Mouse (Mus musculus) CH12.LX (cell line): ENCODE results near the gene Vsig10l. TPM values are rescaled to one million over a fixed set of nuclear protein-coding genes. Genes with fewer than 3 reads are reported as not detected.

Experiments
- DNase-seq: peaks from one replicate; pipeline ENCODE4 v3.0.0-alpha.2; 2013; ENCODE audit errors: extremely low read depth
- H3K27ac ChIP-seq: 2 replicates; pipeline ENCODE4 v1.5.1; 2012; ENCODE audit warnings: low read depth, mild to moderate bottlenecking, control low read depth, moderate library complexity; ENCODE audit not compliant: insufficient read depth
- H3K27me3 ChIP-seq: replicated peaks from 2 replicates; pipeline ENCODE3; 2012; ENCODE audit warnings: inconsistent platforms
- H3K36me3 ChIP-seq, 2 experiments: replicated peaks in 1 of 2; 2 replicates each; pipeline versions ENCODE3 to v1.6.1; 2012; ENCODE audit warnings: inconsistent platforms in 1 of 2, low read length in 1 of 2, mild to moderate bottlenecking in 1 of 2, mixed read lengths in 1 of 2, moderate library complexity in 1 of 2; ENCODE audit not compliant: control insufficient read depth in 1 of 2, insufficient read depth in 1 of 2
- H3K4me1 ChIP-seq, 2 experiments: 2 replicates each; pipeline ENCODE4 v1.6.1; 2012; ENCODE audit warnings: inconsistent platforms in 1 of 2, moderate library complexity in 1 of 2; ENCODE audit not compliant: insufficient read depth in 2 of 2, control insufficient read depth in 1 of 2
- H3K4me2 ChIP-seq: 2 replicates; pipeline ENCODE4 v1.6.1; 2012; ENCODE audit warnings: low read depth, mild to moderate bottlenecking, control low read depth; ENCODE audit not compliant: poor library complexity, insufficient read depth, severe bottlenecking
- H3K4me3 ChIP-seq, 3 experiments: fragments of 150-350 bp in 1 of 3; sonication (generic) in 1 of 3; replicated peaks in 1 of 3; 2 replicates each; pipeline versions ENCODE3 to v1.5.1; 2011 to 2012; ENCODE audit warnings: low read depth in 2 of 3, low read length in 2 of 3, mild to moderate bottlenecking in 2 of 3, moderate library complexity in 2 of 3, control low read depth in 1 of 3, improper control_type of control experiment in 1 of 3, inconsistent platforms in 1 of 3, mixed read lengths in 1 of 3; ENCODE audit not compliant: poor library complexity in 1 of 3
- H3K79me2 ChIP-seq: replicated peaks from 2 replicates; pipeline ENCODE4 v1.6.1; 2012; ENCODE audit warnings: mild to moderate bottlenecking, moderate library complexity; ENCODE audit not compliant: control insufficient read depth, poor library complexity, insufficient read depth, severe bottlenecking; ENCODE audit errors: extremely low read depth
- H3K9ac ChIP-seq: 2 replicates; pipeline ENCODE4 v1.6.1; 2012; ENCODE audit warnings: low read depth, mild to moderate bottlenecking, control low read depth, moderate library complexity; ENCODE audit not compliant: insufficient read depth
- H3K9me3 ChIP-seq: replicated peaks from 2 replicates; pipeline ENCODE3; 2012; ENCODE audit warnings: low read length, inconsistent platforms, mixed read lengths
- CTCF ChIP-seq, 2 experiments: IDR thresholded peaks in 1 of 2; conservative IDR thresholded peaks in 1 of 2; 2 replicates each; pipeline ENCODE4 v1.5.1; 2011 to 2012; ENCODE audit warnings: low read depth in 2 of 2, low read length in 2 of 2, improper control_type of control experiment in 1 of 2, inconsistent platforms in 1 of 2, mild to moderate bottlenecking in 1 of 2, moderate library complexity in 1 of 2
- E2F4 ChIP-seq: IDR thresholded peaks from 2 replicates; pipeline ENCODE4 v1.6.1; 2011; ENCODE audit warnings: low read depth, low read length, improper control_type of control experiment; ENCODE audit not compliant: insufficient replicate concordance
- ELF1 ChIP-seq: IDR thresholded peaks from 2 replicates; pipeline ENCODE4 v1.6.1; 2014; ENCODE audit warnings: low read depth, mild to moderate bottlenecking, inconsistent platforms, low read length, improper control_type of control experiment
- ETS1 ChIP-seq: conservative IDR thresholded peaks from 2 replicates; pipeline ENCODE4 v1.6.1; 2012; ENCODE audit warnings: low read depth, mild to moderate bottlenecking, inconsistent platforms, low read length, improper control_type of control experiment, moderate library complexity
- JUN ChIP-seq: IDR thresholded peaks from 2 replicates; pipeline ENCODE4 v1.6.1; 2011; ENCODE audit warnings: low read depth, mild to moderate bottlenecking, low read length, improper control_type of control experiment, moderate library complexity; ENCODE audit not compliant: insufficient read depth
- KAT2A ChIP-seq: IDR thresholded peaks from 2 replicates; pipeline ENCODE4 v1.6.1; 2012; ENCODE audit warnings: low read length, improper control_type of control experiment, inconsistent platforms; ENCODE audit not compliant: insufficient replicate concordance
- MAFK ChIP-seq: IDR thresholded peaks from 2 replicates; pipeline ENCODE4 v1.6.1; 2011; ENCODE audit warnings: low read length, improper control_type of control experiment; ENCODE audit not compliant: insufficient replicate concordance
- MAX ChIP-seq: IDR thresholded peaks from 2 replicates; pipeline ENCODE4 v1.6.1; 2011; ENCODE audit warnings: low read length, improper control_type of control experiment
- MEF2A ChIP-seq: IDR thresholded peaks from 2 replicates; pipeline ENCODE4 v1.6.1; 2014; ENCODE audit warnings: low read depth, mild to moderate bottlenecking, inconsistent platforms, low read length, improper control_type of control experiment, borderline replicate concordance
- MXI1 ChIP-seq: IDR thresholded peaks from 2 replicates; pipeline ENCODE4 v1.6.1; 2011; ENCODE audit warnings: mild to moderate bottlenecking, low read depth, low read length, improper control_type of control experiment
- MYC ChIP-seq: IDR thresholded peaks from 2 replicates; pipeline ENCODE4 v1.6.1; 2011; ENCODE audit warnings: low read depth, mild to moderate bottlenecking, improper control_type of control experiment, low read length
- NELFE ChIP-seq: IDR thresholded peaks from 2 replicates; pipeline ENCODE4 v1.6.1; 2011; ENCODE audit warnings: low read depth, low read length, improper control_type of control experiment
- NRF1 ChIP-seq: IDR thresholded peaks from 2 replicates; pipeline ENCODE4 v1.6.1; 2014; ENCODE audit warnings: low read depth, mild to moderate bottlenecking, inconsistent platforms, low read length, improper control_type of control experiment, moderate library complexity
- PAX5 ChIP-seq: IDR thresholded peaks from 2 replicates; pipeline ENCODE4 v1.6.1; 2012; ENCODE audit warnings: low read length, inconsistent platforms, mixed read lengths
- POLR2A ChIP-seq: IDR thresholded peaks from 2 replicates; pipeline ENCODE4 v1.6.1; 2011; ENCODE audit warnings: low read depth, mild to moderate bottlenecking, improper control_type of control experiment, low read length
- RAD21 ChIP-seq: IDR thresholded peaks from 2 replicates; pipeline ENCODE4 v1.6.1; 2011; ENCODE audit warnings: low read depth, mild to moderate bottlenecking, low read length, improper control_type of control experiment, moderate library complexity
- RCOR1 ChIP-seq: conservative IDR thresholded peaks from 2 replicates; pipeline ENCODE4 v1.6.1; 2012; ENCODE audit warnings: low read depth, mild to moderate bottlenecking, inconsistent platforms, low read length, improper control_type of control experiment
- TCF12 ChIP-seq: IDR thresholded peaks from 2 replicates; pipeline ENCODE4 v1.6.1; 2014; ENCODE audit warnings: low read depth, mild to moderate bottlenecking, inconsistent platforms, low read length, improper control_type of control experiment
- UBTF ChIP-seq: IDR thresholded peaks from 2 replicates; pipeline ENCODE4 v1.6.1; 2012; ENCODE audit warnings: low read depth, mild to moderate bottlenecking, inconsistent platforms, low read length, improper control_type of control experiment, moderate library complexity
- USF1 ChIP-seq: IDR thresholded peaks from 2 replicates; pipeline ENCODE4 v1.6.1; 2014; ENCODE audit warnings: low read depth, mild to moderate bottlenecking, inconsistent platforms, low read length, improper control_type of control experiment
- USF2 ChIP-seq: conservative IDR thresholded peaks from 2 replicates; pipeline ENCODE4 v1.6.1; 2011; ENCODE audit warnings: low read depth, low read length, improper control_type of control experiment
- ZC3H11A ChIP-seq: IDR thresholded peaks from 2 replicates; pipeline ENCODE4 v1.6.1; 2012; ENCODE audit warnings: low read depth, mild to moderate bottlenecking, inconsistent platforms, low read length, improper control_type of control experiment
- ZKSCAN1 ChIP-seq: IDR thresholded peaks from 2 replicates; pipeline ENCODE4 v1.6.1; 2012; ENCODE audit warnings: low read depth, inconsistent platforms, low read length, improper control_type of control experiment, borderline replicate concordance
- ZMIZ1 ChIP-seq: IDR thresholded peaks from 2 replicates; pipeline ENCODE4 v1.6.1; 2012; ENCODE audit warnings: low read depth, mild to moderate bottlenecking, inconsistent platforms, low read length, improper control_type of control experiment
- dilution Hi-C: fragments of 300-500 bp; cut with MboI; formaldehyde crosslinking; loops from 2 replicates; pipeline ENCODE4 v1.14.3; 2020; ENCODE audit warnings: low sequenced_read_pairs; ENCODE audit not compliant: extremely low pct_unique_long_range_greater_than_20kb, extremely low pct_ligation_motif_present
- in situ Hi-C: fragments of 300-500 bp; cut with MboI; formaldehyde crosslinking; loops from 3 replicates; pipeline ENCODE4 v1.14.3; 2019; ENCODE audit warnings: low sequenced_read_pairs, low pct_ligation_motif_present, low pct_unique_long_range_greater_than_20kb, mixed read lengths
- polyA plus RNA-seq: library from polyadenylated mRNA; unstranded; fragments of >175 nt; gene quantifications from 2 replicates; pipeline ENCODE4 v1.2.1, GENCODE M21; 2012; ENCODE audit warnings: low read depth; ENCODE audit not compliant: insufficient read length
- total RNA-seq, 2 experiments: library from RNA; depleted of rRNA; stranded (reverse); fragments of 300-350 nt in 1 of 2; fragments of >200 nt in 1 of 2; gene quantifications; 2 replicates each; pipeline ENCODE4 v1.2.3; 2012 to 2014

Gene Vsig10l
- total and polyA plus RNA-seq, 3 experiments = 0.12 to 0.99 (median 0.17) TPM

DNA sequence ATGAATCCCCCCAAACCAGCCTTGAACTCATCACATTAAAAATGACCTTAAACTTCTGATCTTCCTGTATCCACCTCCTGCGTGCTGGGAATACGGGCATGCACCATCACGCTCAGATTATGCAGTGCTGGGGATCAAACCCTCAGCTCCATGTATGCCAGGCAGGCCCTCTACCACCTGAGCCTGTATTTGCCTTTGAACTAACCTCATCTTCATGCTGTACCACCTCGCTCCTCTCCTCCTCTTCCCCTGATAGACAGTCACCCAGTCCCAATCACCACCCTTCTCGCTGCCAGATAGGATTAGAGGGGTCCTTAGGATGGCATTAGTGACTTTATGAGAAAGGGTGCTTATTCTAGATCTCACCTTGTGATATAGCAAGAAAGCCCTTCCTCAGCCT, 52.1 kb downstream of the Vsig10l start:
- no peaks in the 10 kb centered on the region for H3K27me3 ChIP-seq

DNA sequence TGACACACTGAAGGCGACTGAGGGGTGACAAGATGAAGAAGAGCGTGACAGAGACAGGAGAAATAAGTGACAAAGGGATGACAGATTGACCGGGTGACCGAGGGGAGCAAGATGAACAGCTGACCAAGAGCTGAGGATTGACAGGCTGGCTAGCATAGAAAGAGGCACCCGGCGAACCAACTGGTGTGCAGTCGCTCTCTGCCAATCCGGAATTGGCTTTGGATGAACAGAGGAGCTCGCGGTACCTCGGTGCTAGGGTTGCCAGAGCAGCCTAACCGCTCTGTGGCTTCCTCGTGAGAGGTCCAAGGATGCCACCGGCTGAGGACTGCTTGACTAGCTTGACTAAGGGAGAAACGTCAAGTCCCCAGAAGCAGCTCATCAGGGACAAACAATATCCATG, 55.4 kb downstream of the Vsig10l start:
- in situ Hi-C loops (no loop called here), dilution Hi-C loops (no loop called here)
- H3K27me3 ChIP-seq = no peaks in the 10 kb centered on the region
- H3K4me2 ChIP-seq = no peak overlapping the region
- no peaks in the 10 kb centered on the region for H3K79me2 ChIP-seq
- DNase-seq = no peak
- no peak overlapping the region for H3K4me3 ChIP-seq
- no peaks in the 10 kb centered on the region for H3K9me3 ChIP-seq
- H3K27ac ChIP-seq = no peak overlapping the region
- no peak overlapping the region for H3K9ac ChIP-seq
- H3K4me1 ChIP-seq = no peaks in the 10 kb centered on the region
- no peaks in the 10 kb centered on the region for H3K36me3 ChIP-seq
- no peak for TF ChIP-seq NELFE
- TF ChIP-seq KAT2A = no peak
- no peak for TF ChIP-seq RAD21
- TF ChIP-seq MAFK = no peak
- TF ChIP-seq USF1 = no peak
- TF ChIP-seq MAX = no peak
- TF ChIP-seq NRF1 = no peak
- no peak for TF ChIP-seq MXI1
- TF ChIP-seq ZKSCAN1 = no peak
- TF ChIP-seq PAX5 = no peak

More for the DNA sequence above, 52.1 kb downstream of the Vsig10l start:
- no peak overlapping the region for H3K27ac ChIP-seq
- H3K4me2 ChIP-seq = no peak overlapping the region
- dilution Hi-C loops (no loop called here), in situ Hi-C loops (no loop called here)
- H3K4me3 ChIP-seq = no peak overlapping the region
- H3K79me2 ChIP-seq = no peaks in the 10 kb centered on the region
- H3K4me1 ChIP-seq = peaks cover 2 to 12% of the 10 kb centered on the region in 2 experiments; a peak in 2 of 4 replicates
- H3K9me3 ChIP-seq = no peaks in the 10 kb centered on the region
- DNase-seq = no peak
- TF ChIP-seq POLR2A (no peak), CTCF (conservative IDR thresholded peaks at IDR 0.05 in 1 of 2, IDR thresholded peaks at IDR 0.05 in 1 of 2; ENCODE audit: low read depth in 2 of 2, low read length in 2 of 2) (no peak), ZMIZ1 (no peak), ELF1 (no peak), USF1 (no peak), USF2 (no peak), PAX5 (no peak), ZC3H11A (no peak), RAD21 (no peak), MYC (no peak), NRF1 (no peak), ZKSCAN1 (no peak), UBTF (no peak), RCOR1 (no peak), JUN (no peak), MAFK (no peak), ETS1 (no peak), E2F4 (no peak), TCF12 (no peak), MEF2A (no peak)
- no peak overlapping the region for H3K9ac ChIP-seq
- H3K36me3 ChIP-seq = no peaks in the 10 kb centered on the region

Other genes with a start within 250 kb of the Vsig10l start
- gene Zfp715, start 149.9 kb upstream of the Vsig10l start, total RNA-seq (2012; rRNA removed) = 9.8 and 10.9 TPM in 2 replicates
- gene Zfp715, start 149.9 kb upstream of the Vsig10l start, total RNA-seq (2014; rRNA removed) = 17.1 and 19.1 TPM in 2 replicates
- 10.7 and 13.3 TPM in 2 replicates for gene Zfp715, start 149.9 kb upstream of the Vsig10l start, polyA plus RNA-seq
- 0.25 and 0.34 TPM in 2 replicates for gene Siglecf, start 111.8 kb upstream of the Vsig10l start, total RNA-seq (2012; rRNA removed)
- gene Siglecf, start 111.8 kb upstream of the Vsig10l start, total RNA-seq (2014; rRNA removed) = 0.66 and 0.77 TPM in 2 replicates
- 1.3 and 1.7 TPM in 2 replicates for gene Siglecf, start 111.8 kb upstream of the Vsig10l start, polyA plus RNA-seq
- gene Siglecg, start 54.9 kb upstream of the Vsig10l start, total RNA-seq (2012; rRNA removed) = 28.9 and 29.7 TPM in 2 replicates
- 31.2 and 34.4 TPM in 2 replicates for gene Siglecg, start 54.9 kb upstream of the Vsig10l start, total RNA-seq (2014; rRNA removed)
- 48.5 and 58.2 TPM in 2 replicates for gene Siglecg, start 54.9 kb upstream of the Vsig10l start, polyA plus RNA-seq
- not detected in 2 replicates for gene Lim2, start 35.5 kb upstream of the Vsig10l start, total RNA-seq (2012; rRNA removed)
- not detected in 2 replicates for gene Lim2, start 35.5 kb upstream of the Vsig10l start, total RNA-seq (2014; rRNA removed)
- 0.10 TPM in 1 of 2 replicates, not detected in the other for gene Lim2, start 35.5 kb upstream of the Vsig10l start, polyA plus RNA-seq
- 0.25 TPM in 1 of 2 replicates, not detected in the other for gene Nkg7, start 26.1 kb upstream of the Vsig10l start, total RNA-seq (2012; rRNA removed)
- gene Nkg7, start 26.1 kb upstream of the Vsig10l start, total RNA-seq (2014; rRNA removed) = not detected in 2 replicates
- gene Nkg7, start 26.1 kb upstream of the Vsig10l start, polyA plus RNA-seq = not detected in 2 replicates
- gene Cldnd2, start 22.4 kb upstream of the Vsig10l start, total RNA-seq (2012; rRNA removed) = not detected in 2 replicates
- not detected in 2 replicates for gene Cldnd2, start 22.4 kb upstream of the Vsig10l start, total RNA-seq (2014; rRNA removed)
- gene Cldnd2, start 22.4 kb upstream of the Vsig10l start, polyA plus RNA-seq = not detected in 2 replicates
- 186 and 201 TPM in 2 replicates for gene Etfb, start 19.1 kb upstream of the Vsig10l start, total RNA-seq (2012; rRNA removed)
- 147 and 157 TPM in 2 replicates for gene Etfb, start 19.1 kb upstream of the Vsig10l start, total RNA-seq (2014; rRNA removed)
- gene Etfb, start 19.1 kb upstream of the Vsig10l start, polyA plus RNA-seq = 201 and 248 TPM in 2 replicates
- not detected in 2 replicates for gene Gm45233, start 19.0 kb upstream of the Vsig10l start, total RNA-seq (2012; rRNA removed)
- gene Gm45233, start 19.0 kb upstream of the Vsig10l start, total RNA-seq (2014; rRNA removed) = 0.39 TPM in 1 of 2 replicates, not detected in the other
- 0.66 TPM in 1 of 2 replicates, not detected in the other for gene Gm45233, start 19.0 kb upstream of the Vsig10l start, polyA plus RNA-seq
- not detected in 2 replicates for gene Iglon5, start 26.9 kb downstream of the Vsig10l start, total RNA-seq (2012; rRNA removed)
- gene Iglon5, start 26.9 kb downstream of the Vsig10l start, total RNA-seq (2014; rRNA removed) = not detected in 2 replicates
- gene Iglon5, start 26.9 kb downstream of the Vsig10l start, polyA plus RNA-seq = not detected in 2 replicates
- gene 4931406B18Rik, start 42.8 kb downstream of the Vsig10l start, total RNA-seq (2012; rRNA removed) = not detected in 2 replicates
- not detected in 2 replicates for gene 4931406B18Rik, start 42.8 kb downstream of the Vsig10l start, total RNA-seq (2014; rRNA removed)
- gene 4931406B18Rik, start 42.8 kb downstream of the Vsig10l start, polyA plus RNA-seq = not detected in 2 replicates
- gene Cd33, start 81.3 kb downstream of the Vsig10l start, total RNA-seq (2012; rRNA removed) = 0.08 TPM in 1 of 2 replicates, not detected in the other
- 0.09 and 0.43 TPM in 2 replicates for gene Cd33, start 81.3 kb downstream of the Vsig10l start, total RNA-seq (2014; rRNA removed)
- gene Cd33, start 81.3 kb downstream of the Vsig10l start, polyA plus RNA-seq = 0.33 and 0.40 TPM in 2 replicates
- 2.5 and 2.9 TPM in 2 replicates for gene Zfp658, start 99.1 kb downstream of the Vsig10l start, total RNA-seq (2012; rRNA removed)
- 3.3 and 3.4 TPM in 2 replicates for gene Zfp658, start 99.1 kb downstream of the Vsig10l start, total RNA-seq (2014; rRNA removed)
- 2.0 and 2.3 TPM in 2 replicates for gene Zfp658, start 99.1 kb downstream of the Vsig10l start, polyA plus RNA-seq
- gene Zfp719, start 116.5 kb downstream of the Vsig10l start, total RNA-seq (2012; rRNA removed) = 5.8 and 6.6 TPM in 2 replicates
- 8.6 and 9.8 TPM in 2 replicates for gene Zfp719, start 116.5 kb downstream of the Vsig10l start, total RNA-seq (2014; rRNA removed)
- 3.5 and 5.8 TPM in 2 replicates for gene Zfp719, start 116.5 kb downstream of the Vsig10l start, polyA plus RNA-seq
- not detected in 2 replicates for gene Zfp819, start 144.0 kb downstream of the Vsig10l start, total RNA-seq (2012; rRNA removed)
- gene Zfp819, start 144.0 kb downstream of the Vsig10l start, total RNA-seq (2014; rRNA removed) = not detected in 2 replicates
- gene Zfp819, start 144.0 kb downstream of the Vsig10l start, polyA plus RNA-seq = not detected in 2 replicates
- gene Ceacam18, start 171.6 kb downstream of the Vsig10l start, total RNA-seq (2012; rRNA removed) = not detected in 2 replicates
- gene Ceacam18, start 171.6 kb downstream of the Vsig10l start, total RNA-seq (2014; rRNA removed) = not detected in 2 replicates
- not detected in 2 replicates for gene Ceacam18, start 171.6 kb downstream of the Vsig10l start, polyA plus RNA-seq
- not detected in 2 replicates for gene Siglece, start 197.0 kb downstream of the Vsig10l start, total RNA-seq (2012; rRNA removed)
- 0.14 TPM in 1 of 2 replicates, not detected in the other for gene Siglece, start 197.0 kb downstream of the Vsig10l start, total RNA-seq (2014; rRNA removed)
- gene Siglece, start 197.0 kb downstream of the Vsig10l start, polyA plus RNA-seq = 0.14 and 0.23 TPM in 2 replicates
- 6.9 and 7.8 TPM in 2 replicates for gene Ctu1, start 208.9 kb downstream of the Vsig10l start, total RNA-seq (2012; rRNA removed)
- 7.2 TPM in 2 replicates for gene Ctu1, start 208.9 kb downstream of the Vsig10l start, total RNA-seq (2014; rRNA removed)
- 5.3 and 5.5 TPM in 2 replicates for gene Ctu1, start 208.9 kb downstream of the Vsig10l start, polyA plus RNA-seq
- not detected in 2 replicates for gene Klk14, start 227.3 kb downstream of the Vsig10l start, total RNA-seq (2012; rRNA removed)
- gene Klk14, start 227.3 kb downstream of the Vsig10l start, total RNA-seq (2014; rRNA removed) = not detected in 2 replicates
- not detected in 2 replicates for gene Klk14, start 227.3 kb downstream of the Vsig10l start, polyA plus RNA-seq
- not detected in 2 replicates for gene Klk13, start 249.4 kb downstream of the Vsig10l start, total RNA-seq (2012; rRNA removed)
- not detected in 2 replicates for gene Klk13, start 249.4 kb downstream of the Vsig10l start, total RNA-seq (2014; rRNA removed)
- not detected in 2 replicates for gene Klk13, start 249.4 kb downstream of the Vsig10l start, polyA plus RNA-seq